Mouse (Mus musculus) cerebellum, adult 8-10 months (tissue): ENCODE measurements around the gene Cbs.
"Not testable (repeated sequence)": the region's sequence is repeated elsewhere in the genome, so short reads cannot be mapped to it uniquely, and the experiment has no call there.

ENCODE experiments used
- DNase-seq: peaks from one replicate; pipeline ENCODE4 v3.0.0; 2022

Cbs gene

DNA sequence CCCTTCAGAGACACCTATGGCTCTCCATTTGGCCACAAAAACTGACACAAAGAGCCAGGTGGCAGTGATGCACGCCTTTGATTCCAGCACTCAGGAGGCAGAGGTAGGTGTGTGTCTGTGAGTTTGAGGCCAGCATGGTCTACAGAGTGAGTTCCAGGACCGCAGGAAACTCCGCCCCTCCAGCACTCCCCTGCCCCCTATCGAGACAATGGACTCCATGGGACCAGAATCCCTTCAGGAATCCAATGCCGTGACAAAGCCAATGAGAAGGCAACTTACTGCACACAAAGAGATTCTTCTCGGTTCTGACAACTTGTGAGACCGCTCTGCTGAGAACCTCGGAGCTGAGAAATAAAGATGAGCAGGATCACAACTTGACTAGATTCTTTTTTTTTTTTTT, 5.3 kb upstream of the Cbs start:
- no peak for DNase-seq

DNA sequence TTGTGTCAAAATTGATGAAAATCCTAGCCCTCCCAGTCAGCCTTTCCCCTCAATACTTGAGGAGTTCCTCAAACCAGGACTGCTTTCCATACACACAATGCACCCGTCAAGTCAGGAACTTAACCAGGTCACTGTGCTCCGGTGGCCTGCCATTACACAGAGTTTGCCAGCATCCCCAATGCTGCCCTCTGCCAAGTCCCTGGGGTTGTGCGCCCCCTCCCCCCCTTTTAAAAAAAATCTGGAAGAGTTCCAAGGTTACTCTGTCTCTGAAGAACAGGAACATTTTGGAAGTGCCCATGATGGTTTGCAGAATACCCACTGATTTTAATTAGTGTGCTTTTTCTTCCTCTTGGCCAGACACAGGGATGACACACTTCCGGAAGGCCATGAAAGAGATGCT, 2.6 kb upstream of the Cbs start:
- DNase-seq: no peak

DNA sequence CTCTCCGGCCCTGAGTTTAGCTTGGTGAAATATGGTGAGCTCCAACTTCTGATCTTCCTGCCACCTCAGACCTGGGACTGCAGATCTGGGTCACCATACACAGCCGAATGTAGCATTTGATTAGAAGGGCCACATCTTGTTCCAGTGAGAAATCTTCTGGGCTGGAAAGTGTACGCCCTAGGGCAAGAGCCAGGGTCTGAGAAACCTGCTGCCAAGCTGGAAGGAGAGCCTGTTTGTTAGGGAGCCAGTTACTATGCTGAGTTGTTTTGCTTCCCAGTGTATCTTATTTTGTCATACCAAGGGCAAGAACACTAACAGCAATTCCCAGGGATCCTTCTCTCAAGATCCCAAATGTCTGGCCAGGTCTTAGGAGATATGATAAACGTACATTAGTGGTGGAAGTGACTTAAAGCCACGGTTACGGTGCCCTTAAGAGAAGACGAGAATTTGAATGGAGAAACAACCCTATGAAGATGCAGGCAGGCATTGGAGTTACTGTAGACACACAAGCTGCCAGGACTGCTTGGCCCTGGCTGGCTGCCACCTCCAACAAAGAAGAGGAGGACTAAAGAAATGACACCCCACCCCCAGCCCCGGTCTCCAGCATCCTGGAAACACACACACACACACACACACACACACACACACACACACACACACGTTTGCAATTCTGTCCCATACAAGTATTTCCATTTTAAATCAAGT, 980 bp upstream of the Cbs start:
- no peak for DNase-seq

DNA sequence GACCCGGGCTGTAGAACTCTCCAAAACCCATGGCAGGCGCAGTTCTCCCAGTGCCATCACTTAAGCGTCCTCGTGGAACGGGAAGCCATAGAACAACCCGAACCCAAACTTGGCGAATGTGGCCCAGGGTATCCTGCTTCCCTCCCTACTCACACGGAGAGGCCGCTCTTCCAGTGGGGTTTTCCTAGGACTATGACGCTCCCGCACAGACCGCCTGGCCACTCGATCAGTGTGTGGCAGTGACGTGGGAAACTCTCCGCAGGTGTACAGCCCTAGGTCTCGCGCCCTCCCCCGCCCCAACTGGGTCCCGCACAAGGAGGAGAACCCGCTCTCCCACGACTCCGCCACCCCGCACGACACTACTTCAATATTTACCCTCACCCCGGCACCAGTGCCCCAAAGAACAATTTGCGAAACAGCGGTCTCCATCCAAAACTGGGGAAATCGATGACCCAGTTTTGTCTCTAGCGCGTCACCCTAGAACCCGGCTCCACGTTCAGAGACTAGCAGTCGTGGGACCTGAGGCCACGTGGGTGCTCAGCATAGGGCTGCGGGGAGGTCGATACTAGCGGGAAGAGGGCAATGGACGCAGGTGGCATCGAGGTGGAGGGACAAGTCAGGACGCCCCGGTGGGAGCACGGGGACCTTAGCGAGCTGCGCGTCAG, 629 bp downstream of the Cbs start:
- DNase-seq: no peak

DNA sequence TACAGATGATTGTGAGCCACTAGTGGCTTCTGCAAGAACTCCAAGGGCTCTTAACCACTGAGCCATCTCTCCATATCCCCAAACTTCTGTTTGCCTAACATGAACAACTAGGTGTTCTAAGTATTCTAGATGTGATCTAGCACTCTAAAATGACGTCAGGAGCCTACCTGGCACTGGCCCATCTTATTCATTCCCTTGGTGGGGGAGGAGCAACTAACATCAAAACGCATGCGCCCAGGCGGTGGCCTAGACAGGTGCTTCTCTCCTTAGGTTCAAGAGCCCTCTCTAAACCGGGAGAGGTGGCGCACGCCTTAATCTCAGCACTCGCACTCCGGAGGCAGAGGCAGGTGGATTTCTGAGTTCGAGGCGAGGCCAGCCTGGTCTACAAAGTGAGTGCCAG, 1.3 kb downstream of the Cbs start:
- DNase-seq: no peak

DNA sequence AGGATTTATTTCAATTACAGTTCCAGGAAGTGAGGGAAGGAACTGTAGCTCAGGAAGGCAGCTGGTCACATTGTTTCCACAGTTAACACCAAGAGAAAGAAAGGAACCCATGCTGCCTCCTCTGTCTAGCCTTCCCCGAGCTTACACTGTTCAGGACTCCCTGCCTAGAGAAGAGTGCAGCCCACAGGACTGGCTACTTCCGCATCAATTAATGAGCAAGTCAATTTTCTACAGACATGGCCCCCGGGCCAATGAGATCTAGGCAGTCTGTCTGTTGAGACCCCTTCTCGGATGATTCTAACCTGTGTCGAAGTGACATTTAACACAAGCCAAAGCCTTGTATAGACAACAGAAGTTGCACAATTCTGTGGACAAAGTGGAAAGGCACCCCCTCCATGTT, 2.1 kb downstream of the Cbs start:
- no peak for DNase-seq

DNA sequence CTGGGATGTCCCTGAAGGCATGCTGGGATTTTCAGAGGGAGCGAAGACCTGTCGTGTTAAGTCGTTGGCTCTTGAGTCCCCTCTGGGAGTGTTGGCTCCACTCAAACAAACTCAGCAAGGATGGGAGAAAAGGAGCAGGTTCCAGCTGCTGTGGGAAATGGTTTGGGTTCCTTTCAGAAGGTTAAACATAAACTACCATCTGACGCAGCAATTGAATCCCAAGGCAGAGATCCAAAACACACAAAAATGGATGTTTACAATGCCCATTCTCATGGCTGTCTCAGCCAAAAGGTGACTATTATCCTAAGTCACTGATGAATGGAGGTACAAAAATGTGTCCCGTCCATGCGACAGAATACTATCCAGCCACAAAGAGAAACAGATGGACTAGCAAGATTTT, 4.0 kb downstream of the Cbs start:
- DNase-seq: no peak

DNA sequence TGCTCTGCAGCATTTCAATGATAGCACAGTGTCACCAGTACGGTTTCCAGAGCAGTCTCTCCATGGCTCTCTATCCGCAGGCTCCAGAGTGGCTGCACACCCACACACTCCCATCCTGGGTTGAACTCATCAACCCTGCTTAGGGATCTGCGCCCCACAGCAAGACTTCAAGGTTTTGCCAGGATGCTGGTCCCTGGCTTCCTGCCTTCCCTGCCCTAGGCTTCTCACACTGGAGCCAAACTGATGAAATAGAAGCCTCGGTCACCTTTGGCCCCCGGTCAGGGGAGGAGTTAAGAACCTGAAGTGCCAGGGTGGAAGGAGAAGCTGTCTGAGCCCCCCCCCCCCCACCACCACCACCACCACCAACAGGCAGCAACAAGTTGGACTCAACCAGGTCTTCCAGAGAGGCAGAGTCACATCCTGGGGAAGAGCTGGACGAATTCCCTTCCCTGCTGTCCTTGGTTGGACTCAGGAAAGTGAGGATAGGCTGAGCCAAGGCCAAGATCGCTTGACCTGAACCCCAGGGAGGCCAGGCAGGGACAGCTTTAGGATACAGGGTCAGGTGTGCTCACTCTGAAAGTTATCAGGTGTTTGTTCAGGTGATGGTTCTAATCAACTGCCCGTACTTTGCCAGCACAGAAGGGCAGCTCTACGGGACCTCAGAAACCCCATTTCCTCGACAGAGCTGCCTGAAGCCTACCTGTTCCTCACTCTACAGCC, 5.8 kb downstream of the Cbs start:
- no peak for DNase-seq

DNA sequence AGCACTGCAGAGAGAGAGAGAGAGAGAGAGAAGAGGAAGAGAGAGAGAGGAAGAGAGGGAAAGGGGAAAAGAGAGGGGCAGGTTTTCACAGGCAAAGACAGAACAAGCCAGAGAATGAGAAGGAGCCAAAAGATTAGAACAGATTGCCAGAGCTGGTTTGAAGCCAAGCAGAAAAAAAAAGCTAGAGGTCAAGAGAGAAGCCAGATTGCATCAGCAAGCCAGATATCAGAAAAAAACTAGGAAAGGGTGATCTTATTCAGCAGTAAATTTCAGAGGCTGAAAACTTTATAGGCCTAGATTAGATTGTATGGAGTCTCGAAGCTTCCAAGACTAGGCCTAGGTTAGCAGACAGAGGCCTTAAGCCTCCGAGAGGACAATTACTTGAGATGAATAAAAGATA, 9.1 kb downstream of the Cbs start:
- DNase-seq: no peak

DNA sequence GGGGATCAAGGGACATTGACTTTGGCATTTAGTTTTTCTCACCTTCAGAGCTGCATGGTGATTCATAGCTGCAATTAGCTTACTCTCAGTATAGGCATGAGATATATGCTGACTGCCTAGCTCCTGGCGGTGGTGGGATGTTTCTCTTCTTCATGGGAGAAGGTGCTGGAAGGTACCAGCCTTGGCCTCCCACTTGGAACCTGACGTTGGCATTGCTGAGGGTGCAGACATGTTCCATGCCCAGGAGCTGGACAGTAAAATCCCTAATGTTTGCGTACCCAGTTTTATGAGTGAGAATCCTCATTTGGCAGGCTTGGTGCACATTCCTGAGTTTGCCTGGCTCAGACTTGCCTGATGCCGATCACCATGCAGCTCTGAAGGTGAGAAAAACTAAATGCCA, 13.9 kb downstream of the Cbs start:
- no peak for DNase-seq

DNA sequence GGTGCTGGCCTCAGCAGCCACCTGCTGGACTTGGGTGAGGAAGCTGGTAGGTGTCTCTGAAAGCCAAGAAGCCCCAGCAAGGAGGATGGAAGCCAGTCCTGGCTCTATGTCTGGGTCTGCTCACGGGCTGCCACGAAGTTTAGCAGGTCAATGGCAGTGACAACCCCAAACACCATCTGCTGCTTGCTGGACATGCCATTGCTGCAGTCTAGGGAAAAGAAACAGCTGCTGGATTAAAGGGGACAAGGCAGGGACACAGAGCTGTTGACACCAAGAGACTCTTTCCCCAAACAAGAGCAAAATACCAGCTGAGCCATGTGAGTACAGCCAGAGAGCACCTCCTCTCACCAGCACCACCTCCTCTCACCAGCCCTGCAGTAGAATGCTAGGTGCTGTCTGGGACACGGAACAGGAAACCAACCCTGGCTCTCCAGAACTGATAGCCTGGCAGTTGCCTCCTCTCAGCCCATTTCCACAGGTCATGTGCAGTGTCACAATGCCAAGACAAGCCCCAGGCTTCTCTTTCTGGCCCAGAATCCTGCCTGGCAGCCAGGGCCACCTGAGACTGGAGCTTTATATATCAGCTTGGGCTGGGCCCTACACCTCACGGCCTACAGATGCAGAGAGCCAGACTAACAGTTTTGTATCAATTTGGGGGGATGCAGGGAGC, 23.8 kb downstream of the Cbs start:
- DNase-seq: peak; percentile 9

DNA sequence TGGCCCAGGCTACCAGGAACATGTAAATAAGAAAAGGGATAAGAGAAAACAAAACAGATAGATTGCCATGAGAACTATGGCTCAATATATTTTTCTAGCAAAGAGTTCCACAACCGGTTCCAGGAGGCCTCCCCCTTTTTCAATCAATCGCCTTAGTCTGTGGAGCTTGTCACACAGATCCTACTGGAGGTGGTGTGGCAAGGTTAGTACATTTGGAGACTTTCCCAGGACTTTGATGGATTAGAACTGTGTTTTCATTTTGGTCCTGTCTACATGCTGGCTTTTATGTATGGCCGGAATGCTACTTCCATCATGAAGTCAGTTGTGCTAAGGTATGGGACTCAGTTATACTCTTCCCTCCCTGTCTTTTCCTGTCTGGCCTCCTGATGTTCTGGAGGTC, 27.1 kb downstream of the Cbs start:
- DNase-seq: no peak

DNA sequence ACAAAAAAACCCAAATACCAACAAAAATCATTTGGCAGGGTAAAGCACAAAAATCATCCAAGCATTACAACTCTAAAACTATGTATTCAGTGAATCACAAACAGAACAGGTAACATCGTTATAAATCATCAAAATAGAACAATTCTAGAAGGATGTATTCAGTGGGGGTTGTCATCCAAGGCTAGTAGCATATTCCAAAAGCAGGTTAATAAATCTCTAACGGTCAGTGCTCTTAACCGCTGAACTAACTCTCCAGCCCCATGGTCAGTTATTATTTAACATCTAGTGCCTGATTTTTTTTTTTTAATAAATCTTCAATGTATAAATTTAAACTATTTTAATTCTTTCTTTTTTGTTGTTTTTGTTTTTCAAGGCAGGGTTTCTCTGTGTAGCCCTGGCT, 27.9 kb downstream of the Cbs start:
- DNase-seq: not testable (repeated sequence)

DNA sequence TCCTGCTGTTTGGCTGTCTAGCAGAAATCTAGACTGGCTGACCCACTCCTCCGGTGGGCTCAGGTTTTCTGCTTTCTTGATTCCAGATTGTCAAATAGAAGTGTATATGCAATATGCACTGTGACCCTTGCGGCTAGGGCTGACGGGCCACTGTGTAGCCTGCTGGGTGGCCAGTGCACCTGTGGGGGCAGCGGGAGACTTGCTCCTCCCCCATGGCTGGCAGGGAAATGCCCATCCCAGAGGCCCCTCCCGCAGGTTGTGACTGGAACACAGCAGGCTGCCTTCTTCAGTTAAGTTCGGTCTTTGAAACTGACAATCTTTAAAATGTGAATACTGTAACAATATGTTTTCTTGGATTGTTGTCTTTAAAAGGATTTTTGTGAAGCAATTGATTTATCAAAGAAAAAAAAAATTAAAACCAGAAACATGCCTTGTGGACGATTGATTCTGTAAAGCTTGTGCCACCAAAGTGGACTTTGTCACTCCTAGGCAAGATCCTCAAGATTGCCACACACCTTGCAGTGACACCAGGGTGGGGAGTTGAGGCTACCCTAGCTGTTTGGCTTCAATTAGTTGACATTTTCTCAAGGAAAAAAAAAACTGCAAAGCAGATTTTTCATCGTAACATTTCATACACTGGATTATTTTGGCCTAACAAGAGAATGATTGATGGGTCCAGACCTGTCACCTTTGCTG, 29.6 kb downstream of the Cbs start:
- DNase-seq: no peak

DNA sequence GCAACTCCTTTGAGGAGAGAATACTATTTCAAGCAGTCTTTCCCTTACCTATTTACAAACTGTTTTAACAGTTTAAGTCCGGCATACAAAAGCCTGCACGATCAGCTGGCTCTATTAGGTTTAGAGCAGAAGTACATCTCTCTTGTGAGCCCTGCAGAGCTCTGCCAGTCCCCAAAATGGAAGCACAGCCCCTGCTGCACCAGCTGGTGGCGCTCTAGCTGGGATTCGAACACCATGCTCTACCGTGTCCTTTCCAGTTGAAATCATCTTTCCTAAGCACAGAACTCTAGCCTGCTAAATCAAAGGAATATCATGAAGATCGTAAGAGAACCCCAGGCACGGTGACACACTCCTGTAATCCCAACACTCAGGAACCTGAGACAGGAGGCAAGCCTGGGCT, 30.6 kb downstream of the Cbs start:
- DNase-seq: no peak

DNA sequence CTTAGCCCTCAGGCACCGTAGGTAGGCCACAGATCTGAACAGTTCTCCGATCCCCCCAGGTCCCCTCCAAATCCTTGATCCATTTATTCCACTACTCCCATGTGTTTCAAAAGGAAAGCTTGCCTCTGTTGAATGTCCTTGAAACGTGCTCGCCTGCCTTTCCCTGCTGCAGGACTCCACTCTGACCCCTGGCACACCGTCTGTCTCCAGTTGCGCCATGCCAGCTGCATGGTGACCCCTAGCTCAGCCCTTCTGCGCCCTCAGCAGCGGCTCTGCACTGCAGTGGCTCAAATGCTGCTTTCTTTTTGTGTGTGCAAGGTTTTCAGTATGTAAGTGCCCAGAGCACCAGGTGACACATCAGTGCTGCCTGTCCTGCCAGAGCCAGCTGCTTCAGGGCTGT, 38.4 kb downstream of the Cbs start:
- no peak for DNase-seq

DNA sequence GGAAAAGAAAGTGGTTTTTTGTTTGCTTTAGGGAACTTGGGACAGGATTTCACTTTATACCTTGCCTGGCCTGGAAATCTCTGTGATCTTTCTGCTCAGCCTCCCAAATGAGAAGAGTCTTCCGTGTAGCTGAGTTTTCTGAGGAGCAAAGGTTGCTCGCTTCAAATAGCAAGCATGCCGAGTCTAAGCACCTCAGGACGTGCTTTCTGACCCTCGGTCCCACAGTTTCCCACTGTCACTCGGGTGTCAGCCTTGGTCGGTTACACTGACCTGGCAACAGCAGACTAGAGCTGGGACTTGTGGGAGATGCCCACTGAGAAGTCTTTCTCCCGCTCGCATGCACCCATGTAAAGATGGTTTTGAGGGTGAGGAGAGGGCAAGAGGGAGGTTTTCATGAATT, 39.1 kb downstream of the Cbs start:
- DNase-seq: no peak

DNA sequence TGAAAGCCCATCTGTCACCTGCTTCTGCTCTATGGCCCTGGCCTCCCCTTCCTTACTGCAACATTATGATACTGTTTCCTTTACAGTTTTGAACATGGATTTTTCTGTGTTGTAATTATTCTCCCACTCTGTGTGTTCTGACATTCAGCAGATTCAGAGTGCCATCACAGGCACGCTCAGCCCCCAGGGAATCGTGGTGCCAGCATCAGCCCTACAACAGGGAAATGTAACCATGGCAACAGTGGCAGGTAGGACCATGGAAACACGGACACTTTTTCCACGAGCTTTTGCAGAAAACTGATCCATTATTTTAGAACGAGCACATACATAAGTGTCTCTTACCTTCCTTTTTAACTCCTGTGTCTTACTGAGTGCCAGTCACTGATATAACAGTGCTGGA, 42.0 kb downstream of the Cbs start:
- no peak for DNase-seq

DNA sequence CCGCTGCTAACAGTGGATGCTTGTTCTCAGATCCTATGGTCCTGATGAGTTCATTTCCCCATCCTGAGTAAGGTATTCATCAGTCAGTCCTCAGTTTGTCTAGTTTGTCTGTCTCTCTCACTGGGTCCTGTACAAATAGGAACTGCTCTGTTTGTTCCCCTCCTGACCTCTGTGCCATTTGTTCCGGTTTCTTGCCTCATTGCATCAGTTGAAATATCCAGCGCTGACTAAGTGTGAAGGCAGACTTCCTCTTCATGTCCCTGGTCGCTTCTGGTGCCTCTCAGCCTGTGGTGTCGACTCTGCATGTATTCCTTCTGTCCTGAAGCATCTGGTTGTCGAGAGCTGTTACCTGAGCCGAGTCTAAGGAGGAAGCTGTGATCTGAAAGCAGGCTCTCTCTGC, 42.4 kb downstream of the Cbs start:
- no peak for DNase-seq

DNA sequence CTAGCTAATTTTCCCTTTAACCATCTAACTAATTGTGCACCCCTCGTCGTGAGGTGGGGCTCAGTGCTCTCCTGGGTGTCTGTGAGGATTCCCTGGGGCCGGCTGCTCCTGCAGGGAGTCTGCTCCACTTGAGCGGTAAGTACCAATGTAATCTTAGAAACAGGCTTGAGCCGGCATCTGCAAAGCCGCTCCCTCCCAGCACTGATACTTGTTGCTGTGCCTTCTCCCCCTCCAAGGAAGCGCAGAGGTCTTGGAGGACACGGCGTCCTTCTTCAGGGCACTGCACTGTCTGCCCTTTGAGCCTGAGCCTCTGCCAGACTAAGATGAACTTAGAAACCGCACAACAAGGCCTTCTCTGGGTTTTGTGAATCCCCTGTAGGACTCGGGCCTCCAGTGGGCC, 46.2 kb downstream of the Cbs start:
- no peak for DNase-seq

DNA sequence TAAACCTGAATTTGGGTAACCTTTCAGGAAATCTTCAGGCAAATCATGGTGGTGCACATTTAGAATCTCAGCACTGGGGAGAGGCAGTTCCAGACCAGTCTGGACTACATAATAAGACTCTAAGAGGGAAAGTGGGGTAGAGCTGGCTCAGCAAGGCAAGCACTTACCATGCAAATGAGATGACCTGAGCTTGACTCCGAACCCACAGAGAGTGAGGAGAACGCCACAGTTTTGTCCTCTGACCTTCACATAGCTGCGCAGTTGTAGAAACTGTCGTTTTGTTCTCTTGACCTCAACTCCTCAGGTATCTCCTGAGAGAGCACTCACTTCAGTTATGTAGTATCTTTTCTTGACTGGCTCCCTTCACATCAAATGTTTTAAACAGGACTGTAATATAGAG, 48.3 kb downstream of the Cbs start:
- no peak for DNase-seq

DNA sequence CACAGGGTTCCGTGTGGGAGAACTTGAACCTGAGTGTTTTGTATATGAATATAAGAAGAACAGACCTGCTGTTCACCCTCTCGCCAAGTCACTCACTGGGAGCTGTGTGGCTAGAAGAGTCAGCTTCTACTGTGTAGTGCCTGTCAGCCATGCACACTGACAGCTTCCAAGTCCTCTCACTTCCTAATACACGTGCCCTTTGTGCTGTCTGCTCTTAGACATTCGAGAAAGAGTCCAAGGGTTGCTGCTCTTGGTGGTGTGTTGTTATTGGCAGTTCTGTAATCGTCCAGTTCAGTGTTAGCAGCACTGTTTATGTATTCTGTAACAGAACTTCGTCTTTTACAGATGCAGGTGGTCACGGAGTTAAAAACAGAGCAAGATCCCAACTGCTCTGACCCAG, 48.9 kb downstream of the Cbs start:
- DNase-seq: no peak

DNA sequence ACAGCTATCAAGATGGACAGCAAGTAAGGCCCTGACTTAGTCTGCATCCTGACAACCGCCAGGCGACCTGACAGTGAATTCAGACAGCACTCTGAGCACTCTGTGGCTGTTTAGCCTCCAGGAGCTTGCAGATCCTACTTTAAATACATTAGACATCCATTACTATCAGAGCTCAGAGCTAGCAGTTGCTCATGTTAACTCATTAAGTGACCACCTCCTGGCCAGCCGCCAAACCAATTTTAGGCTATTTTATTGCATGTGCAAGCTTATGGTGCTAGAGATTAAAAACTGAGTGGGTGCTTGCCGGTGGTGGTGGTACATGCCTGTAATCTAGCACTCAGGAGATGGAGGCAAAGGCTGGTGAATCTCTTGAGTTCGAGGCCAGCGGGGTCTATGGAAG, 53.3 kb downstream of the Cbs start:
- no peak for DNase-seq
